Mouse (Mus musculus): ENCODE data around the gene Ltbp1.

DNA sequence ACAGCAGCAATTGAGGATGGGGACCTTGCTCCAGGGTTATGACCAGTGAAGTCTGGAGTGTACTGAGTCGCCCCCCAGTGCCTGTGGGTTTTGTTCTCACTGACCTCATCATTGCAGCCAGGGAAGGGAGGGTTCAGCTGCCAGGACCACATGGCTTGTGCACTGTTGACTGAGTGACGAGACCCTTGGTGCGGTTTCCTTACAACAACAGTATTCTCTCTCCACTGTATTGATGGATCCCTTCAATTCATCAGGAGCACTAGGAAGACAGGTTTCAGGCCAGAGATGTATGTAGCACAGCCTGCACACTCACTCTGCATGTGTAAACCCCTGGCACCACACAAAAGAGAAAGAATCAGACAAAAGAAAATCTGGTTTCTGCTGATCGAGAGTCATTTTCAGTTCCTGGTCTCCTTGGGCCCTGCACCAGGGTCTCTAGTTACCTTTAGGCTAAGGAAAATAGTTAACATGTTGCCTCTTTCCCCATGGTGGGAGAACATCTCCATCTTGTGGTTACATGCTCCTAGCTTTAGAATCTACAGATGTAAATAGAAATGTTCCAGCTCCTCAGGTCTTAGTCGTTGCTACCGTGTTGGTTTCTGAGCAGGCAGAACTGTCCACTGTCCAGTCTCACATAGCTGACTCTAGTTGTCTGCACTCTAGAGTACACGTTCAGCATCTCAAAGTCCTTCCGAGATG, 117.4 kb downstream of the Ltbp1 start:
- TF ChIP-seq CTCF (IDR thresholded peaks at IDR 0.05; ENCODE audit: extremely low read depth, insufficient read length, insufficient replicate concordance, low read depth, low read length) (no peak), POLR2A (IDR thresholded peaks at IDR 0.05; ENCODE audit: low read depth, low read length) (no peak)
